Mouse (Mus musculus) embryo, embryonic 11.5 days (tissue): ENCODE results near the gene Dctn2.

Experiments
- DNase-seq: peaks from one replicate; pipeline ENCODE4 v3.0.0-alpha.2; 2012; ENCODE audit warnings: low read depth, low spot score

Gene Dctn2

GRCm38 (mm10) chr10:127263631-127264030, 2.5 kb upstream of the Dctn2 start:
- no peak for DNase-seq

GRCm38 (mm10) chr10:127264336-127264735, 1.8 kb upstream of the Dctn2 start:
- DNase-seq, result no peak

GRCm38 (mm10) chr10:127264971-127265370, 1.2 kb upstream of the Dctn2 start:
- no peak for DNase-seq

GRCm38 (mm10) chr10:127265727-127266111, 449 bp upstream of the Dctn2 start:
- DNase-seq, result no peak

DNA sequence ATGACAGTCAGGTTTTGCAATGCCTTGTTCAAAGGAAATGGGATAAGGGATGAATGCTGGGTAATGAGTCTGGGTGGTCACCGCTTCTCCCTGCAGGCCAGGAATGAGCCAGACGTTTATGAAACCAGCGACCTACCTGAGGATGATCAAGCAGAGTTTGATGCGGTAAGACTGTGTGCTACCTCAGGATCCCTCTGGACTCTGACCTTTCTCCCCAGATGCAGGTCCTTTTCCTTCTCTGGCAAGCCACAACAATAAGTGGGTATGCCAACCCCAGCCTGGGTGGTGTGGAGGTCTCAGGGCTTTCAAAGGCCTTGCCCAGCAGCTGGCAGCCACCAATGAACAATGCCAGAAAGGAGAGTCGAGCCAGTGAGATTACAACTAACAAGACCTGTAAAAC, 1.1 kb downstream of the Dctn2 start:
- no peak for DNase-seq

DNA sequence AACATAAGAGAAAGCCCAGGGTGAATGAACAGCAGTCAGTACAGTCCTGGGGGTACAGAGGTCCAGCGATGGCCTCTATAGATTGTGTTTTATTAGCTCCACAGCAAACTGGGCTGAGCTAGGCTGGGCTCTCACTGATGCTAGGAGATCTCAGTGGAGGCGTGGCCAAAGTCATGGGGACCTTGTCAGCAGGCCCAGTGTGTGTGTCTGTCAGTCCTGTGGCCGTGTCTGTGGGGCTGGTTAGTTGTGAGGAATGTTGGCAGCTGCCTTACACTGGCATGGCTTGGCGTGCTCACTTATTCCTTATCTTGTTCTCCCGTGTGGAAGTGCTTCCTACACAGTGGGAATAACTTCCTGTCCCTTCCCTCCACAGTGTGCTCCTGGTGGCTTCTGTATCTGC, 2.2 kb downstream of the Dctn2 start:
- DNase-seq, result no peak

- no peak for DNase-seq
These were observed 2.9 kb downstream of the Dctn2 start for GRCm38 (mm10) chr10:127269036-127269435.

DNA sequence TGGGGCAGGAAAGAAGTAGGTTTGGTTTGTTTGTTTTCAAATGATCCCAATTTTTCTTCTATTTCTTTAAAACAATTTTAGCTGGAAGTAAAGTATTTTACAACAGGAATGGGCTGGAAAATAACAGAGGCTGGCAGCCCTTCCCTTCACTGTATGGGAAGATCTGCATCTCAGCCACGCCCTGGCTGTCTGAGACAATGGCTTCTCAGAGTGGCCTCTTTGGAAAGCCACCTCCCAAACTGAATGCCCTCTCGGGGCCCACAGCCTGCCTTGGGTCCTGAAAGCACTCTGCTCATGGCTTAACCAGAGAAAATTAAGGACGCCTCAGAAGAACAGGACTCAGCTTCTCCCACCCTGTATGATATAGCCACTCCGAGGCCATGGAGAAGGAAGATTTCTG, 3.7 kb downstream of the Dctn2 start:
- no peak for DNase-seq

GRCm38 (mm10) chr10:127272371-127272770, 6.2 kb downstream of the Dctn2 start:
- DNase-seq, result no peak

- DNase-seq, result no peak
These were observed 8.3 kb downstream of the Dctn2 start for GRCm38 (mm10) chr10:127274261-127275022.

DNA sequence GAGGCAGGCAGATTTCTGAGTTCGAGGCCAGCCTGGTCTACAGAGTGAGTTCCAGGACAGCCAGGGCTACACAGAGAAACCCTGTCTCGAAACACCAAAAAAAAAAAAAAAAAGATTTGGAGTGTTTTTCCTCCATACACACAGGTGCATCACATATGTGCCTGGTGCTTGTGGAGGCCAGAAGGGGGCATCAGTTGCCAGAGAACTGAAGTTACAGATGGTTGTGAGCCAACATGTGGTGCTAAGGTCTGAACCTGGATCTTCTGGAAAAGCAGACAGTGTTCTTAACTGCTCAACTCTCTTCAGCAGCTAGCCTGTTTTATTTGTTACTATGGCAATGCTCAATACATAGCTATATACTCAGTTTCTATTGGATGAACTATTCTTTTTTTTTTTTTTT, 13.6 kb downstream of the Dctn2 start:
- no peak for DNase-seq

- DNase-seq, result no peak
These were observed 15.1 kb downstream of the Dctn2 start for GRCm38 (mm10) chr10:127281316-127281715.

DNA sequence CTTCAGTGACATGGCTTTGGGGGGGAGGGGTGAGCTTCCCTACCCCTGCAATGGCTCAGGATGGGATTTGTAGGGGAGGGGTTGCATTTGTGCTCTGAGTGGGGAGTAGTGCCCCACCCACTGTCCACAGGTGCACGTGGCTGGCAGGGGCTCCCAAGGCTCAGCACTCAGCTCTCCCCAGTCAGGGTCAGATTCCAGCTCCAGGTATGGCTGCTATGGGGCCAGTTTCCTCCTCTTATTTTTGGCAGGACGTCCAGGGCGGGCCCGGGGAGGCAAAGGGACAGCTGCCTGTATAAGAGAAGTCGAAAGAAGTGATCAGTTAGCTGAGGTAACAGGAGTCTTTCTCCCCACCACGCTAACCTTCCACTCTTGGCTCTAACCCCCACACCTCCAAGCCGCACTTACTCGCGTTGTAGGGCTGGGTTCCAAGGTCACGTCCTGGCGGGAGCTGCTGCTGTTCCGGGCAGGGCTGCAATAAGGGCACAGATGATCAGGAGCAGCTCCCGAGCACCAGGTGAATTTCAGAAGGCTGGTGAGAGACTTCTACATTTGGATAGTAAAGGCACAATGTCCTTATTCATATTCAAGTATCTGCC, 16.6 kb downstream of the Dctn2 start:
- no peak for DNase-seq

DNA sequence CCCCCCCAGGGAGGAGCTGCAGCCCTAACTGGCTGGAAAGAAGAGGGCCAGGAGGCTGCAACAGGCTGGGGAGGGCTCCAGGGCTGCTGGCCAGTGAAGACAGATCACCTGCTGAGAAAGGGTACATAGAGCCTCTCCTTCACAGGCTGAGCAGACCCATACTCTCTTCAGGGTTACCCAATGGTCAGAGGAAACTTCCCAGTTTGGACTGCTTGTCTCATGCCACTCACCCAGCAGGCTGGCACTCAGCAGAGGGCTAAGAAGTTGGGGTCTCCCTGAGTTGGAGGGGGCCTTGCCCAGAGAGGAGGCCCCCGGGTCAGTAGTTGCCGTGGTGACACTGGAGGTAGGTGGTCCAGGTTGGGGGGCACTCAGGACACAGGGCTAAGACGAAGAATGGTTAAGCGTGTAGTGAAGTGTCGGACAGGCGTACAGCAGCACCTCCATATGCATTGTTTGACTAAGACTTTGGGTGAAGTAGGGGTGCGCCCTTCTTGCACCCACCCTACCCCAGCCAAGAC, 18.0 kb downstream of the Dctn2 start:
- no peak for DNase-seq

DNA sequence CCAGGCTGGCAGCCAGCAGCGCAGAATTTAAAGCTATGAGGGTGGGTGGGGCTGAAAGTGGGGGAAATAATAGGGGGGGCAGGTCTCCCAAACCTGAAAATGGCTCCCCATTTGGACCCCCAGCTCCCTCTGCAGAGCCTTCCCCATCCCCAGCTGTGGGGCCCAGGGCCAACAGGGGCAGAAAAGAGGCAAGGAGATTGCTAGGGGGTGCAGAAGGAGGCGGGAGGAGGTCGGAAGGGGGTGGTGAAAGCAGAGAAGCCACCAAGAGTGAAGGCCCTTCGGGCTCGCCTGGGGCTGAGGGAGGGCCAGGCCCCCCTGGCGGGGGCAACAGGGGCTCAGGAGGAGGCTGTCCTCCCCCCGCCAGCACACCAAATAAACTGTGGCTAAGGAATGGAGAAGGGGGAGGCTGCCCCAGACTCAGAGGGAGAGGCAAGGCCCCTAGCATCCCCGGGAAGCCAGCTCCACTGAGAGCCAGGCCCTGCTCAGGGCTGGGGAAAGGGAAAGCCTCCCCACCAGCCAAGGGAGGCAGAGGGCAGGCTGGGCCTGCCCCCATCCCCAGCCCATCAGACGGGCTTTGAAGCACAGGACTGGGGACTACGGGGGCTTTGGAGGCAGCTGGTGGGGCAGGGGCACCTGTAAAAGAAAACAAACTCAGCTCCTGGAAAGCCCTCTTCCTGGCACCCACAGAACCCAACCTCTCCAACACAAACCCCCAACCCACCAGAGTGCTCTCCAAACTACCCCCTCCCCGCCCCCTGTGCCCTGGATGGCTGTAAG, 18.7 kb downstream of the Dctn2 start:
- no peak for DNase-seq

DNA sequence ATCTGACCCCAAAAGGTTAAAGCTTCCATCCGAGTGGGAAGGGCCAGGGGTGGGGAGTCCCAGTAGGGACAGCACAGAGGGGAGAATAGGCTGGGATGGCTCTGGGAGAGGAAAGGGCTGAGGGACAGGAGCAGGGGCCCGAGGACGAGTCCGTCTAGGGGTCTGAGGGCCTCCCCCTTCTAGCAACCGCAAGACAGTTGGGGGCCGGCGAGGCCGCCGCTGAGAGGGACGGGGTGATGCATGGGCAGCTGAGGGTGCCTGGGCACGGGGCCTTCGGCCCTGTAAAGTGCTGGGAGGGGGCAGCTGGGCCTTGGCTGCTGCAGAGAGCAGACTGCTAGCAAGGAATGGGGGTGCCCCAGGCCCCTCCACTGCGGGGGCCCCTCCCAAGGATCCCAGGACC, 19.5 kb downstream of the Dctn2 start:
- DNase-seq, result no peak

DNA sequence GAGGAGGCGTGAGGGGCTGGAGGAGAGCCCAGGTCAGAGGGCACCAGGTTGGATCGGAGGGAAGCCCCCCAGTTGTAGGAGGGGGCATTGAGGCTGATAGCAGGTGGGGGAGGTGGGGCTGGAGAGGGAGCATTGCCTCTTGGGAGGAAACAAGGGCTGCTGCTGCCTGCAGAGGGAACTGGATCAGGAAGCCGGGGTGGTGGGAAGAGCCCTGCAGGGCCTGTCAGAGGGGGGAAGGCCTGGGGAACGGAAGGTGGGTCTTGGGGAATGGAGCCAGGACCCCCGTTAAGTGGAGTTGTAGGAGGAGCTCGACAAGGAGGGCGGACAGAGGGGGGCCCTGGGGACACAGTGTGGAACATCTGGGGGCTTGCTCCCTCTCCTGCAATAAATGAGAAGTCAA, 20.0 kb downstream of the Dctn2 start:
- DNase-seq, result no peak

DNA sequence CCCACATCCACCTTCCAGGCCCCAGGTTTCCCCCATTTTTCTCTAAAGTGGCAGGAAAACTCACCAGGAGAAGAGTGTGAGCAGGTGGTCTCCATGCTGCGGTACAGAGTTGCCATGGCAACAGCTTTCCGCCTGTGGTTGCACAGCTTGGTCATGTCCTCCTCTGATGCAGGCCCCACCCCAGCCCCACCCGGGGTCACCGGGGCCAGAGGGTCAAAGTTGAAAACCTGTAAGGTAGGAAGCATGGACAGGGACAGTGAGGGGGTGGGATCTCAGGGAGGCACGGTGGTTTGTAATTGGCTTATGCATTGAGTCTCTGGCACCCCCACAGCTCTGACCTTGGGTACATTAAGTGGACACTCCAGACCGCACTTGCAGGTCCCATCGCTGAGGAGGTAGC, 20.6 kb downstream of the Dctn2 start:
- no peak for DNase-seq

GRCm38 (mm10) chr10:127287271-127287935, 21.2 kb downstream of the Dctn2 start:
- DNase-seq, result no peak

DNA sequence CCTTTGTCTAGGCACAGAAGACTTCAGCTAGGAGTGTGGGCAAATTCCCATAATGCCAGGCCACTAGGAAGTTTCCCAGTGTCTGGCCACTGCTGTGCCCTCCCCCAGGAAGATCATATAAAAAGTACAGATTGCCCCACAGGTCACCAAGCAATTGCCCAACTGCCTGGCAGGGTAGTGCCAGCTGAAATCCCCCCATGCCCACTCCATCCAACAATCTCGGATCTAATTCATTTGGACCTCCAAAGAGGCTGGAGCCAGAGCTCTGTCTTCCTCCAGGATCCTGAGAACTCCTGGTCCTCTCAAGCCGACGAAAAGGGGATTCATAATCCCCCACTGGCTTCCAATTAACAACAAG, 21.7 kb downstream of the Dctn2 start:
- DNase-seq, result no peak

DNA sequence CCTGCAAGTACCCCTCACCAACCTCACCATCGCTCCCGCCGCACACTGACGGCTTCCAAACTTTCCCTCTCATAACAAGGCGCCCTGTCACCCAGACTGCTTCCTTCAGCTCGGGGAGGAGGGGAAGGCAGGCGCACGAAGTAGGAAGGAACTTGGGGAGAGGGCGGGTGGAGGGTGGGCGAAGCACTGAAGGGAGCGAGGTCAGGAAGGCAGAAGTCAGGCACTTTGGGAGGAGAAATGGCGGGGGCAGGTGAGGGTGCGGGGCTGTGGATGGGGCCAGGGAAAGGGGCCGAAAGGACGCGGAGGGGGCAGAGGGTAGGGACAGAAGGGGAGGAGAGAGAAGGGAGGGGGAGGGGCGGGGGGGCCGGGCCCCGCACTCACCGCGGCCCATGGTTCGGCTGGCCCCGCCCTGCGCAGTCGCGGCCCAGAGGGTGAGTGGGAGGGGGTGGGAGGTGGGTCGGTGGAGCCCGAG, 22.2 kb downstream of the Dctn2 start:
- peak; percentile 46 for DNase-seq
